Mouse (Mus musculus) central nervous system, embryonic 11.5 days (tissue): ENCODE results near the gene Cmtm2a. TPM values are rescaled to one million over a fixed set of nuclear protein-coding genes. Genes with fewer than 3 reads are reported as not detected.

Experiments used
- polyA plus RNA-seq: library from polyadenylated mRNA; depleted of rRNA; stranded (reverse); fragments of >200 nt; gene quantifications from 2 replicates; pipeline ENCODE4 v1.2.3, GENCODE M21; 2012; rRNA removed

The Cmtm2a gene
- polyA plus RNA-seq, result not detected in 2 replicates

DNA sequence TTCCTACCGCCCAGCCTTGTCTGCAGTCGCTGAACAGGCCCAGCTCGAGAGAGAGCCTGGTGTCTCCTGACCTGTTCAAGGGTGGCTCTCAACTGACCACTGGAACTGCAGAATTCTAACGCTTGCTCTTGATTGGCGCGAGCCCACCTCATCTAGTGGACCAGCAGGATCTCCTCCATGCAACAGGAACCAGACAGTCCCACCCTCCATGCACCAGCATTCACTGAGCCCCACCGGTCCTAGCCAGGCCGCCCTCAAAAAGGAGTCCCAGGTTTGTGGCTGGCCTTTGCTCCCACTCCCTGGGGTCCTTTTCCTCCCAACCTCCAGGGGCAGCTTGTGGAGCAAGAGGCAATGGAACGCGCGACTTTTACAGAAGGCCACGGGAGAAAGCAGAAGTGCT is at the start of gene Cmtm2a:
Cmtm2a (minus strand) TSS at position 101 of the 400 bp plus-strand sequence.

DNA sequence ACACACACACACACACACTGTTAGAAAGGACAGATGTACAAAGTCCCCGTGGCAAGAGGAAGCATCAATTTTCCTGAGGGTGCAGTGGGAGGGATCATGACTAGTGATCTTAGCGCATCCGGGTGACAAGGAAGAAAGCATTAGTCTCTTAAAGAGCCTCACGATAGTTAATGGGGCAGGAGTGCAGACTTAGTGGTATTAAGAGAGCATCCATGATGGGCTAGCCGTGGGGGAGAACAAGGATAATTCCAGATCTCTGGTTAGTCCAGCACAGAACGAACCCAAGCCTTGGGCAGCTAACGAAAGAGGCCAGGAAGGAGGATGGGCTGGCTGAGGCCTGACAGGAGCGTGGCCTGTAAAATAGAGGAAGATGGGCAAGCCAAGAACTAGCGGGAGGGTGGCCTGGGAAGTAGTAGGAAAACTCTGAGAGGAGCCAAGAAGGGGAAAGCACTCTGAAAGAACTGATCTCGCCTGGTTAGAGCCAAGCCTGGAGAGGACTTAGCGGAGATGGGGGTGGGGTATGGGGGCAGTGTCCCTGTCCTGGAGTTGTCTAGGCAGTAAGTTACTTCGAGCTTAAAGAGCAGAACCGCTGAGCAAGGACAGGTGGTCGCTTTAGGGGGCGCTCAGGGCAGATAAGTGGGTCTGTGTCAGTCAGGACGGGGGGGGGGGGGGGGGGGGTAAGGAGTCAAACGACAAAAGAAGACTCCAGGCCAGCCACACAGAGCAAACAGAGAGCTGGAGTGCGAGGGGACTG is 46.4 kb upstream of the Cmtm2a start, which contains the start of gene Cmtm3:
Cmtm3 (plus strand) TSS at position 182 of the 754 bp plus-strand sequence.

GRCm38 (mm10) chr8:104321930-104322329 is 28.9 kb upstream of the Cmtm2a start, which contains the start of gene Cmtm2b:
Gene Cmtm2b, plus strand, starts transcription at chr8:104322230.

GRCm38 (mm10) chr8:104321267-104321666 is 28.3 kb upstream of the Cmtm2a start, which contains the start of gene Gm11020:
Gene Gm11020, plus strand, starts transcription at chr8:104321567.

DNA sequence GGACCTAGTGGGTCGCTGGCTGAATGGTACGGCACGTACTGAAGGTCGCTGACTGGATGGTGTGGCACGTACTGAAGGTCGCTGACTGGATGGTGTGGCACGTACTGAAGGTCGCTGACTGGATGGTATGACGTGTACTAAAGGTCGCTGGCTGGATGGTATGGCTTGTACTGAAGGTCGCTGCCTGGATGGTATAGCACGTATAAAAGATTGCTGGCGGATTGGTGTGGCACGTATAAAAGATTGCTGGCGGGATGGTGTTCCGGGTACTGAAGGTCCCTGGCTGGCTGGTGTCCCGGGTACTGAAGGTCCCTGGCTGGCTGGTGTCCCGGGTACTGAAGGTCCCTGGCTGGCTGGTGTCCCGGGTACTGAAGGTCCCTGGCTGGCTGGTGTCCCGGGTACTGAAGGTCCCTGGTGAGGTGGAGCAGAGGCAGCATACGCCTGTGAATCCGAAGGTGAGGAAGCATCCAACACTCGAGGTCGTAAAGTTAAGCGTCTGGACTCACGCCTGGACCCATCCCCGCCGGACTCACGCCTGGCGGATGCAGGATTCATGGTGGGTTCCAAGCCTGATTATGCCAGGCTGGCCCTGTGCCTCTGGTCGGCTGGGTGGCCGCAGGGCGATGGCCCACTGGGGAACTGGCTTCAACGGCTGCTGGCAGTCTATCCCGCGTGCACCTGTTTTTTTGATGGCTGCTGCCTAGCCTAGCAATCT is 16.6 kb upstream of the Cmtm2a start, which contains the start of the genes Gm45711 and Cmtm1:
Gm45711 (minus strand) TSS at position 641 of the 715 bp plus-strand sequence.
Cmtm1 (minus strand) TSS at position 705 of the 715 bp plus-strand sequence.

DNA sequence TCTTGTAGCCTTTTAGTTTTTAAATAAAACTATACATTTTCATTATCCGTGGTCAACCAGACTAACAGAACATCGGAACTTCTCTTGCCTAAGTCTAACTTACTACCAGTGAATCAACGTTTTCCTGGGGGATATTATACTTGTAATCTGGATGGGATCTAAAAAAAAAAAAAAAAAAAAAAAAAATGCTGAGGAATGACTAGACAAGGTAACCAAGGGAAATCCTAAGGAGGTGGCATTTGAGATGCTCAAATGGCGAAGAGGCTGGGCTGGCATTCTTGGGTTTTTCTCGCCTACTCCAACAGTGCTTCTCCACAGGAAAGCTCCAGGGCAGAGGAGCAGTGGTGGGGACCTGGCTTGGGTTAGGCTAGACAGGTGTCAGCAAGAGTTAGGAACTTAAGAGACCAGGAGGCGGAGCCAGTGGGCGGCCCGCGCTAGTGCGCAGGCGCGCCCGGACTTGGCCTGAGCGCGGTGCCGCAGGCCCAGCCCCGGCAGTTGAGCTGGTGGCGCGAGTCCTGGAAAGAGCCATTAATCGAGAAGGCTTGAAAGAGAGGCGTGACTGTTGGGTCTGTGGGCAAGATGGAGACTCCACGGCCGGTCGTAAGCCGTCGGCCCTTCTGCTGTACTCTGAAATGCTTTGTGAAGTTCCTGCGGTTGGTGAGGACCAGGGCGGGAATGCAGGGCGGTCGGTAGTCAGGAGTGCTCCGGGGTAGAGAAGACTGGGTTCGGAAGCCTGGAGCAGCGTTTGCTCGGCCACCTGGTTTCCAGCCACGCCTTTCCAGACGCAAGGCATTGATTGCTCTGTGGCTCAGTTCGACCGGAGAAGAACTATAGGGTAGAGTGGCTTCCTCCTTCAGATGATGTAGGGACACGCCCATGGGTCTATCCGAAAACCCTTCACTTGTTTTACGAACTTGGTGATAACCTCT is 42.3 kb downstream of the Cmtm2a start, which contains the start of gene Cklf:
Cklf (plus strand) TSS at position 423 of the 929 bp plus-strand sequence.

DNA sequence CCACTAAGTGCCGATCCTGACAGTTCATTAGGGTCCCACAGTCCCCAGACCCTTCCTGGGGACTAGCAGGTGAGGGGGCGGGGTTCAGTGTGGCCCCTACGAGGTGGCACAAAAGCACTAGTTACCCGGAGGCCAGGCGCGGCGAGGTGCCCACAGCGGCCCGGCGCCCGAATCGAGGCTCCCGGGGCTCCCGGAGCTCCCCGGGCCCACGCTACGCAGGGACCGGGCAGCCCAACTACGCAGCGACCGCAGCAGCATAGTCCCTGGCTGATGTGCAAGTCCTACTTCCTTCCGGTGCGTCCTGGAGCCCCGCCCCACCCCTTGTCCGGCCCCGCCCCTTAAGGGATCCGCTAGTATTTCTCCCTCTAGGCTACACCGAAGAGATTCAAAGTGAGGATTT is 44.7 kb downstream of the Cmtm2a start, which contains the start of gene Tk2:
Tk2 (minus strand) TSS at position 283 of the 400 bp plus-strand sequence.

Other genes with a start within 250 kb of the Cmtm2a start
- gene Cdh5, start 191.6 kb downstream of the Cmtm2a start, polyA plus RNA-seq, result 22.0 and 35.2 TPM in 2 replicates
- 0.83 and 2.2 TPM in 2 replicates for gene Bean1, start 122.7 kb downstream of the Cmtm2a start, polyA plus RNA-seq
- gene Tk2, start 44.6 kb downstream of the Cmtm2a start, polyA plus RNA-seq, result 23.6 and 23.9 TPM in 2 replicates
- 50.1 and 51.2 TPM in 2 replicates for gene Cklf, start 42.3 kb downstream of the Cmtm2a start, polyA plus RNA-seq
- gene Gm45711, start 16.9 kb upstream of the Cmtm2a start, polyA plus RNA-seq, result not detected in 2 replicates
- gene Cmtm1, start 17.0 kb upstream of the Cmtm2a start, polyA plus RNA-seq, result 0.05 TPM in 1 of 2 replicates, not detected in the other
- gene Gm11020, start 28.4 kb upstream of the Cmtm2a start, polyA plus RNA-seq, result not detected in 2 replicates
- not detected in 2 replicates for gene Cmtm2b, start 29.0 kb upstream of the Cmtm2a start, polyA plus RNA-seq
- 57.1 and 109 TPM in 2 replicates for gene Cmtm3, start 46.2 kb upstream of the Cmtm2a start, polyA plus RNA-seq
- 15.4 and 17.8 TPM in 2 replicates for gene Cmtm4, start 102.6 kb upstream of the Cmtm2a start, polyA plus RNA-seq
- gene Dync1li2, start 149.9 kb upstream of the Cmtm2a start, polyA plus RNA-seq, result 87.6 and 96.0 TPM in 2 replicates
- gene Terb1, start 216.7 kb upstream of the Cmtm2a start, polyA plus RNA-seq, result 0.11 and 0.22 TPM in 2 replicates
- 61.2 and 99.5 TPM in 2 replicates for gene Nae1, start 241.5 kb upstream of the Cmtm2a start, polyA plus RNA-seq
- 0.61 and 0.83 TPM in 2 replicates for gene Car7, start 241.5 kb upstream of the Cmtm2a start, polyA plus RNA-seq